Mouse (Mus musculus): ENCODE measurements at regions not wholly inside any gene's neighbourhood (a gene's known extent, or its start where the extent isn't known, plus 50 kb on each side); places are given as distances from the start of the nearest gene placed in this dataset.
"Not testable (repeated sequence)": the region's sequence is repeated elsewhere in the genome, so short reads cannot be mapped to it uniquely, and the experiment has no call there.

GRCm38 (mm10) chr13:5315011-5315410, 546.3 kb upstream of the Klf6 start:
- no peak overlapping the region for H3K9ac ChIP-seq (replicated peaks)
- no peak overlapping the region for H3K4me3 ChIP-seq
- H3K36me3 ChIP-seq: no peaks in the 10 kb centered on the region
- no peak overlapping the region for H3K27ac ChIP-seq (replicated peaks)
- H3K9me3 ChIP-seq: no peaks in the 10 kb centered on the region
- no peak for ATAC-seq (replicated peaks)
- H3K4me2 ChIP-seq (replicated peaks): no peak overlapping the region
- no peaks in the 10 kb centered on the region for H3K4me1 ChIP-seq
- 63% methylated on average over 1 of the region's 1 CpGs for WGBS
- H3K27me3 ChIP-seq: no peaks in the 10 kb centered on the region

- H3K4me3 ChIP-seq: no peak overlapping the region
- no peaks in the 10 kb centered on the region for H3K9me3 ChIP-seq
- no peak overlapping the region for H3K9ac ChIP-seq (replicated peaks)
- no peaks in the 10 kb centered on the region for H3K36me3 ChIP-seq
- no peak for ATAC-seq (replicated peaks)
- WGBS: 78% methylated on average over 5 of the region's 5 CpGs
- H3K27ac ChIP-seq (replicated peaks): no peak overlapping the region
- no peaks in the 10 kb centered on the region for H3K4me1 ChIP-seq
- H3K27me3 ChIP-seq: no peaks in the 10 kb centered on the region
- no peak overlapping the region for H3K4me2 ChIP-seq (replicated peaks)
Measured at GRCm38 (mm10) chr13:5317941-5318856, 543.1 kb upstream of the Klf6 start.

- no peak overlapping the region for H3K9ac ChIP-seq (replicated peaks)
- no peak overlapping the region for H3K27ac ChIP-seq (replicated peaks)
- no peaks in the 10 kb centered on the region for H3K36me3 ChIP-seq
- no peaks in the 10 kb centered on the region for H3K9me3 ChIP-seq
- H3K4me1 ChIP-seq: no peaks in the 10 kb centered on the region
- ATAC-seq (replicated peaks): no peak
- H3K27me3 ChIP-seq: no peaks in the 10 kb centered on the region
- no peak overlapping the region for H3K4me2 ChIP-seq (replicated peaks)
- 74% methylated on average over 4 of the region's 4 CpGs for WGBS
- no peak overlapping the region for H3K4me3 ChIP-seq
Measured at GRCm38 (mm10) chr13:5345712-5346111, 515.6 kb upstream of the Klf6 start.

- no peak for ATAC-seq (replicated peaks)
- WGBS: 78% methylated on average over 6 of the region's 6 CpGs
- Histone ChIP-seq H3K4me1 (no peaks in the 10 kb centered on the region), H3K4me3 (no peak overlapping the region), H3K36me3 (no peaks in the 10 kb centered on the region), H3K4me2 (replicated peaks) (no peak overlapping the region), H3K27me3 (no peaks in the 10 kb centered on the region), H3K9me3 (no peaks in the 10 kb centered on the region), H3K9ac (replicated peaks) (no peak overlapping the region), H3K27ac (replicated peaks) (no peak overlapping the region)
Measured at GRCm38 (mm10) chr13:5347503-5348469, 513.5 kb upstream of the Klf6 start.

- no peak for ATAC-seq (replicated peaks)
- no peak overlapping the region for H3K4me3 ChIP-seq
- no peaks in the 10 kb centered on the region for H3K27me3 ChIP-seq
- no peak overlapping the region for H3K4me2 ChIP-seq (replicated peaks)
- H3K9me3 ChIP-seq: no peaks in the 10 kb centered on the region
- H3K9ac ChIP-seq (replicated peaks): no peak overlapping the region
- no peaks in the 10 kb centered on the region for H3K4me1 ChIP-seq
- no peak overlapping the region for H3K27ac ChIP-seq (replicated peaks)
- H3K36me3 ChIP-seq: no peaks in the 10 kb centered on the region
- WGBS: 91% methylated on average over 7 of the region's 7 CpGs
Measured at GRCm38 (mm10) chr13:5367058-5367797, 494.1 kb upstream of the Klf6 start.

GRCm38 (mm10) chr13:5370007-5370406, 491.3 kb upstream of the Klf6 start:
- no peak for ATAC-seq (replicated peaks)
- Histone ChIP-seq H3K36me3 (no peaks in the 10 kb centered on the region), H3K4me2 (replicated peaks) (no peak overlapping the region), H3K27me3 (no peaks in the 10 kb centered on the region), H3K4me3 (no peak overlapping the region), H3K27ac (replicated peaks) (no peak overlapping the region), H3K9ac (replicated peaks) (no peak overlapping the region), H3K9me3 (no peaks in the 10 kb centered on the region), H3K4me1 (no peaks in the 10 kb centered on the region)
- WGBS: 84% methylated on average over 8 of the region's 8 CpGs

GRCm38 (mm10) chr13:5373191-5373590, 488.1 kb upstream of the Klf6 start:
- Histone ChIP-seq H3K27me3 (no peaks in the 10 kb centered on the region), H3K9me3 (no peaks in the 10 kb centered on the region), H3K4me3 (no peak overlapping the region), H3K4me1 (no peaks in the 10 kb centered on the region), H3K4me2 (replicated peaks) (no peak overlapping the region), H3K9ac (replicated peaks) (no peak overlapping the region), H3K36me3 (no peaks in the 10 kb centered on the region), H3K27ac (replicated peaks) (no peak overlapping the region)
- ATAC-seq (replicated peaks): no peak

GRCm38 (mm10) chr13:5408226-5408804, 453.0 kb upstream of the Klf6 start:
- ATAC-seq (replicated peaks): no peak
- no peak overlapping the region for H3K4me3 ChIP-seq
- H3K9ac ChIP-seq (replicated peaks): no peak overlapping the region
- H3K9me3 ChIP-seq: no peaks in the 10 kb centered on the region
- H3K27ac ChIP-seq (replicated peaks): no peak overlapping the region
- H3K4me1 ChIP-seq: no peaks in the 10 kb centered on the region
- no peaks in the 10 kb centered on the region for H3K36me3 ChIP-seq
- no peak overlapping the region for H3K4me2 ChIP-seq (replicated peaks)
- H3K27me3 ChIP-seq: no peaks in the 10 kb centered on the region
- WGBS: 98% methylated on average over 4 of the region's 4 CpGs

GRCm38 (mm10) chr13:5412052-5412451, 449.2 kb upstream of the Klf6 start:
- H3K36me3 ChIP-seq: no peaks in the 10 kb centered on the region
- H3K27ac ChIP-seq (replicated peaks): no peak overlapping the region
- H3K4me2 ChIP-seq (replicated peaks): no peak overlapping the region
- no peaks in the 10 kb centered on the region for H3K27me3 ChIP-seq
- no peaks in the 10 kb centered on the region for H3K9me3 ChIP-seq
- H3K4me3 ChIP-seq: no peak overlapping the region
- no peak overlapping the region for H3K9ac ChIP-seq (replicated peaks)
- H3K4me1 ChIP-seq: no peaks in the 10 kb centered on the region
- no peak for ATAC-seq (replicated peaks)

- not testable (repeated sequence) for H3K36me3 ChIP-seq; ATAC-seq (replicated peaks); H3K9me3 ChIP-seq
Measured at GRCm38 (mm10) chr13:5413009-5413408, 448.3 kb upstream of the Klf6 start.

GRCm38 (mm10) chr13:5424110-5424509, 437.2 kb upstream of the Klf6 start:
- H3K4me1 ChIP-seq: no peaks in the 10 kb centered on the region
- H3K4me2 ChIP-seq (replicated peaks): no peak overlapping the region
- H3K9me3 ChIP-seq: no peaks in the 10 kb centered on the region
- H3K27me3 ChIP-seq: no peaks in the 10 kb centered on the region
- 86% methylated on average over 1 of the region's 1 CpGs for WGBS
- no peak overlapping the region for H3K4me3 ChIP-seq
- H3K36me3 ChIP-seq: no peaks in the 10 kb centered on the region
- no peak overlapping the region for H3K9ac ChIP-seq (replicated peaks)
- H3K27ac ChIP-seq (replicated peaks): no peak overlapping the region
- ATAC-seq (replicated peaks): no peak

More at GRCm38 (mm10) chr13:5413009-5413408, 448.3 kb upstream of the Klf6 start:
- not testable (repeated sequence) for H3K27ac ChIP-seq (replicated peaks); H3K4me3 ChIP-seq; H3K9ac ChIP-seq (replicated peaks); H3K27me3 ChIP-seq; H3K4me1 ChIP-seq; H3K4me2 ChIP-seq (replicated peaks)

Measured in forebrain, embryonic 15.5 days (tissue).